Mouse (Mus musculus): ENCODE results near the gene Olfr1222. TPM values are rescaled to one million over a fixed set of nuclear protein-coding genes. Genes with fewer than 3 reads are reported as not detected.
"Not testable (repeated sequence)": the region's sequence is repeated elsewhere in the genome, so short reads cannot be mapped to it uniquely, and the experiment has no call there.

Gene Olfr1222
- total RNA-seq (2018; cell fraction: chromatin; rRNA removed), result not detected
- total RNA-seq (2018; cell fraction: cytosol; rRNA removed), result not detected
- not detected for total RNA-seq (2018; cell fraction: nucleus; rRNA removed)
- polyA plus RNA-seq (2018), result not detected in 3 replicates

GRCm38 (mm10) chr2:89132954-89133353 is at the start of gene Olfr1222:
Gene Olfr1222, minus strand, starts transcription at chr2:89133054.
- Histone ChIP-seq H3K4me3 (ENCODE audit: inconsistent target) (no peak within 1 kb of the TSS), H3K36me3 (ENCODE audit: inconsistent target) (no peaks in the 10 kb centered on the region), H3K79me2 (ENCODE audit: inconsistent target) (no peaks in the 10 kb centered on the region), H3K27ac (no peak within 1 kb of the TSS)
- WGBS (ENCODE audit: missing documents), result 77% methylated on average over 3 of the region's 3 CpGs

- H3K27ac ChIP-seq, result no peak within 1 kb of the TSS
- H3K4me3 ChIP-seq (ENCODE audit: inconsistent target), result no peak within 1 kb of the TSS
- no peaks in the 10 kb centered on the region for H3K79me2 ChIP-seq (ENCODE audit: inconsistent target)
- no peaks in the 10 kb centered on the region for H3K36me3 ChIP-seq (ENCODE audit: inconsistent target)
- WGBS (ENCODE audit: missing documents), result 89% methylated on average over 1 of the region's 1 CpGs
Measured at GRCm38 (mm10) chr2:89174569-89174968, 41.7 kb upstream of the Olfr1222 start, which contains the start of gene Olfr1225. Gene Olfr1225, minus strand, starts transcription at chr2:89174669.

- H3K27ac ChIP-seq; H3K79me2 ChIP-seq (ENCODE audit: inconsistent target); H3K4me3 ChIP-seq (ENCODE audit: inconsistent target); H3K36me3 ChIP-seq (ENCODE audit: inconsistent target): not testable (repeated sequence)
- WGBS (ENCODE audit: missing documents), result 80% methylated on average over 4 of the region's 4 CpGs
Measured at GRCm38 (mm10) chr2:89164711-89165110, 31.9 kb upstream of the Olfr1222 start.

GRCm38 (mm10) chr2:89163991-89164390 is 31.1 kb upstream of the Olfr1222 start, which contains the start of gene Olfr1224-ps1:
Gene Olfr1224-ps1, minus strand, starts transcription at chr2:89164091.
- H3K27ac ChIP-seq; H3K79me2 ChIP-seq (ENCODE audit: inconsistent target); H3K36me3 ChIP-seq (ENCODE audit: inconsistent target); H3K4me3 ChIP-seq (ENCODE audit: inconsistent target): not testable (repeated sequence)
- WGBS (ENCODE audit: missing documents), result 92% methylated on average over 6 of the region's 8 CpGs

- 55% methylated on average over 1 of the region's 1 CpGs for WGBS (ENCODE audit: missing documents)
- Histone ChIP-seq H3K36me3 (ENCODE audit: inconsistent target) (no peaks in the 10 kb centered on the region), H3K4me3 (ENCODE audit: inconsistent target) (no peak within 1 kb of the TSS), H3K79me2 (ENCODE audit: inconsistent target) (no peaks in the 10 kb centered on the region), H3K27ac (no peak within 1 kb of the TSS)
Measured at GRCm38 (mm10) chr2:89151460-89151859, 18.6 kb upstream of the Olfr1222 start, which contains the start of gene Olfr1223. Gene Olfr1223, minus strand, starts transcription at chr2:89151560.

GRCm38 (mm10) chr2:89117183-89117582 is 15.7 kb downstream of the Olfr1222 start, which contains the start of gene Olfr1221:
Gene Olfr1221, minus strand, starts transcription at chr2:89117283.
- Histone ChIP-seq H3K79me2 (ENCODE audit: inconsistent target) (no peaks in the 10 kb centered on the region), H3K36me3 (ENCODE audit: inconsistent target) (no peaks in the 10 kb centered on the region), H3K4me3 (ENCODE audit: inconsistent target) (no peak within 1 kb of the TSS), H3K27ac (0 out of 2 replicates have a peak within 1 kb of the TSS, but pooled peaks have one; percentile 14)
- 9% methylated on average over 2 of the region's 2 CpGs for WGBS (ENCODE audit: missing documents)

GRCm38 (mm10) chr2:89106735-89107134 is 26.1 kb downstream of the Olfr1222 start, which contains the start of gene Olfr1220:
Gene Olfr1220, minus strand, starts transcription at chr2:89106835.
- WGBS (ENCODE audit: missing documents), result 68% methylated on average over 3 of the region's 3 CpGs
- H3K36me3 ChIP-seq (ENCODE audit: inconsistent target), result no peaks in the 10 kb centered on the region
- H3K79me2 ChIP-seq (ENCODE audit: inconsistent target), result no peaks in the 10 kb centered on the region
- no peak within 1 kb of the TSS for H3K27ac ChIP-seq
- H3K4me3 ChIP-seq (ENCODE audit: inconsistent target), result no peak within 1 kb of the TSS

GRCm38 (mm10) chr2:89105651-89106050 is 27.2 kb downstream of the Olfr1222 start:
- H3K36me3 ChIP-seq (ENCODE audit: inconsistent target), result no peaks in the 10 kb centered on the region
- no peaks in the 10 kb centered on the region for H3K79me2 ChIP-seq (ENCODE audit: inconsistent target)
- no peak overlapping the region for H3K27ac ChIP-seq
- no peak overlapping the region for H3K4me3 ChIP-seq (ENCODE audit: inconsistent target)

GRCm38 (mm10) chr2:89093848-89094247 is 39.0 kb downstream of the Olfr1222 start:
- 78% methylated on average over 1 of the region's 1 CpGs for WGBS (ENCODE audit: missing documents)
- H3K27ac ChIP-seq, result no peak overlapping the region
- H3K4me3 ChIP-seq (ENCODE audit: inconsistent target), result no peak overlapping the region
- no peaks in the 10 kb centered on the region for H3K36me3 ChIP-seq (ENCODE audit: inconsistent target)
- no peaks in the 10 kb centered on the region for H3K79me2 ChIP-seq (ENCODE audit: inconsistent target)

- no peak within 1 kb of the TSS for H3K27ac ChIP-seq
- H3K4me3 ChIP-seq (ENCODE audit: inconsistent target), result no peak within 1 kb of the TSS
- no peaks in the 10 kb centered on the region for H3K79me2 ChIP-seq (ENCODE audit: inconsistent target)
- 62% methylated on average over 1 of the region's 1 CpGs for WGBS (ENCODE audit: missing documents)
- no peaks in the 10 kb centered on the region for H3K36me3 ChIP-seq (ENCODE audit: inconsistent target)
Measured at GRCm38 (mm10) chr2:89083413-89083812, 49.4 kb downstream of the Olfr1222 start, which contains the start of gene Olfr1219. Gene Olfr1219, minus strand, starts transcription at chr2:89083513.

- Histone ChIP-seq H3K4me3 (ENCODE audit: inconsistent target) (no peak overlapping the region), H3K79me2 (ENCODE audit: inconsistent target) (no peaks in the 10 kb centered on the region), H3K36me3 (ENCODE audit: inconsistent target) (no peaks in the 10 kb centered on the region), H3K27ac (no peak overlapping the region)
Measured at GRCm38 (mm10) chr2:89081487-89081886, 51.4 kb downstream of the Olfr1222 start.

Other genes starting within 250 kb of the Olfr1222 start
- not detected in 3 replicates for gene Olfr1208, start 230.7 kb downstream of the Olfr1222 start, polyA plus RNA-seq (2018)
- not detected in 3 replicates for gene Olfr1209, start 217.9 kb downstream of the Olfr1222 start, polyA plus RNA-seq (2018)
- not detected in 3 replicates for gene Olfr1211, start 194.9 kb downstream of the Olfr1222 start, polyA plus RNA-seq (2018)
- not detected in 3 replicates for gene Olfr1212, start 179.1 kb downstream of the Olfr1222 start, polyA plus RNA-seq (2018)
- not detected in 3 replicates for gene Gm13762, start 152.8 kb downstream of the Olfr1222 start, polyA plus RNA-seq (2018)
- not detected in 3 replicates for gene Olfr1214, start 140.4 kb downstream of the Olfr1222 start, polyA plus RNA-seq (2018)
- gene Olfr1215, start 126.1 kb downstream of the Olfr1222 start, polyA plus RNA-seq (2018), result not detected in 3 replicates
- gene Olfr1216, start 114.7 kb downstream of the Olfr1222 start, polyA plus RNA-seq (2018), result not detected in 3 replicates
- not detected in 3 replicates for gene Olfr1217, start 101.0 kb downstream of the Olfr1222 start, polyA plus RNA-seq (2018)
- not detected in 3 replicates for gene Olfr1218, start 71.9 kb downstream of the Olfr1222 start, polyA plus RNA-seq (2018)
- not detected in 3 replicates for gene Olfr1219, start 49.5 kb downstream of the Olfr1222 start, polyA plus RNA-seq (2018)
- gene Olfr1220, start 26.2 kb downstream of the Olfr1222 start, polyA plus RNA-seq (2018), result not detected in 3 replicates
- not detected in 3 replicates for gene Olfr1221, start 15.8 kb downstream of the Olfr1222 start, polyA plus RNA-seq (2018)
- gene Olfr1223, start 18.5 kb upstream of the Olfr1222 start, polyA plus RNA-seq (2018), result not detected in 3 replicates
- gene Olfr1224-ps1, start 31.0 kb upstream of the Olfr1222 start, polyA plus RNA-seq (2018), result not detected in 3 replicates
- gene Olfr1225, start 41.6 kb upstream of the Olfr1222 start, polyA plus RNA-seq (2018), result not detected in 3 replicates
- not detected in 3 replicates for gene Olfr1226, start 67.0 kb upstream of the Olfr1222 start, polyA plus RNA-seq (2018)
- not detected in 3 replicates for gene Olfr1228, start 121.0 kb upstream of the Olfr1222 start, polyA plus RNA-seq (2018)
- not detected in 3 replicates for gene Olfr1229, start 155.0 kb upstream of the Olfr1222 start, polyA plus RNA-seq (2018)
- not detected in 3 replicates for gene Olfr1230, start 164.2 kb upstream of the Olfr1222 start, polyA plus RNA-seq (2018)
- not detected in 3 replicates for gene Olfr1231, start 174.0 kb upstream of the Olfr1222 start, polyA plus RNA-seq (2018)
- not detected in 3 replicates for gene Olfr1232, start 196.6 kb upstream of the Olfr1222 start, polyA plus RNA-seq (2018)
- gene Olfr1233, start 209.3 kb upstream of the Olfr1222 start, polyA plus RNA-seq (2018), result not detected in 3 replicates
- gene Olfr1234, start 231.8 kb upstream of the Olfr1222 start, polyA plus RNA-seq (2018), result not detected in 3 replicates